Mouse (Mus musculus) kidney, embryonic 16.5 days (tissue): ENCODE data around the gene Cabp4. TPM values are rescaled to one million over a fixed set of nuclear protein-coding genes. Genes with fewer than 3 reads are reported as not detected.
A peak's percentile ranks its signal among the peaks of the same experiment; 100 is the strongest.

Source experiments
- ATAC-seq: fragments of 200-750 bp; cut with Nextera tagmentation; 2 replicates; pipeline ENCODE4 v1.8.0; 2017; ENCODE audit warnings: moderate TSS enrichment; ENCODE audit not compliant: low FRiP score, low TSS enrichment
- H3K27ac ChIP-seq: fragments of 300-500 bp; sonication (generic); 2 replicates; pipeline ENCODE4 v1.5.1; 2014; ENCODE audit warnings: low read length
- H3K27me3 ChIP-seq: fragments of 300-500 bp; sonication (generic); 2 replicates; pipeline ENCODE4 v1.6.1; 2014; ENCODE audit warnings: low read length, control low read depth, mixed read lengths; ENCODE audit not compliant: insufficient read depth
- H3K36me3 ChIP-seq: fragments of 300-500 bp; sonication (generic); 2 replicates; pipeline ENCODE4 v1.6.1; 2014; ENCODE audit warnings: low read length, control low read depth, mixed read lengths; ENCODE audit not compliant: insufficient read depth
- H3K4me1 ChIP-seq: fragments of 300-500 bp; sonication (generic); 2 replicates; pipeline ENCODE4 v1.6.1; 2014; ENCODE audit warnings: low read length, control low read depth, mixed read lengths; ENCODE audit not compliant: insufficient read depth
- H3K4me2 ChIP-seq: fragments of 300-500 bp; sonication (generic); replicated peaks from 2 replicates; pipeline ENCODE4 v1.6.1; 2014; ENCODE audit warnings: low read depth, low read length
- H3K4me3 ChIP-seq: fragments of 300-500 bp; sonication (generic); 2 replicates; pipeline ENCODE4 v1.5.1; 2014; ENCODE audit warnings: mild to moderate bottlenecking, low read length
- H3K9ac ChIP-seq: fragments of 300-500 bp; sonication (generic); replicated peaks from 2 replicates; pipeline ENCODE4 v1.6.1; 2014; ENCODE audit warnings: low read length
- H3K9me3 ChIP-seq: fragments of 300-500 bp; sonication (generic); 2 replicates; pipeline ENCODE4 v1.6.1; 2016; ENCODE audit warnings: low read length, control low read depth
- WGBS: fragments of 180-500 bp; shearing (Covaris S2); extraction: QIAGEN DNeasy Blood & Tissue Kit; methylation state at CpG from one replicate; pipeline ENCODE4 v1.1.7; 2014; 5-methylcytosine and 5-hydroxymethylcytosine counted together
- polyA plus RNA-seq: library from polyadenylated mRNA; unstranded; fragments of >200 nt; fragmentation: Nextera tagmentation; extraction: Ambion mirVana; gene quantifications from 2 replicates; pipeline ENCODE4 v1.2.1, GENCODE M21; 2015

Gene Cabp4
- polyA plus RNA-seq, 1 experiment from 2014 or later = 0.14 TPM

DNA sequence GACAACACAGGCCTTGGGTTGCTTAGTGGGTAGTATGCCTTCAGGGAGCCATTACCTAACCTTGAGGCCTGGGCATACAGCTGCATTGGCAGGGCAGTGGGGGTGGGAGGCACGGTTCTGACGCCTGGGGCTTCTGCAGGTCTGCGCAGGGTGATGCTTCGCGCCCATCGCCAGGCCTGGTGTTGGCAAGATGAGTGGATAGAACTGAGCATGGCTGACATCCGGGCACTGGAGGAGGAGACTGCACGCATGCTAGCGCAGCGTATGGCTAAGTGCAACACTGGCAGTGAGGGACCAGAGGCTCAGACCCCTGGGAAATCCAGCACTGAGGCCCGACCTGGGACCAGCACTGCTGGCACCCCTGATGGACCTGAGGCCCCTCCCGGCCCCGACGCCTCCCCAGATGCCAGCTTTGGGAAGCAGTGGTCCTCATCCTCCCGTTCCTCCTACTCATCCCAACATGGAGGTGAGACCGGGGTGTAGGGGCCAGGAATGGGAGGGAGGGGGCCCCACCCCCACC is 39.1 kb downstream of the Cabp4 start:
- peaks cover 23% of the 10 kb centered on the region for H3K27me3 ChIP-seq
- H3K9me3 ChIP-seq = no peaks in the 10 kb centered on the region
- H3K36me3 ChIP-seq = no peaks in the 10 kb centered on the region; the same call in 1 of the 2 replicates
- no peak overlapping the region for H3K27ac ChIP-seq
- H3K9ac ChIP-seq = no peak overlapping the region
- H3K4me1 ChIP-seq = peaks cover 17% of the 10 kb centered on the region
- 85% methylated on average over 16 of the region's 16 CpGs for WGBS
- ATAC-seq = no peak
- H3K4me3 ChIP-seq = no peak overlapping the region
- H3K4me2 ChIP-seq = no peak overlapping the region

DNA sequence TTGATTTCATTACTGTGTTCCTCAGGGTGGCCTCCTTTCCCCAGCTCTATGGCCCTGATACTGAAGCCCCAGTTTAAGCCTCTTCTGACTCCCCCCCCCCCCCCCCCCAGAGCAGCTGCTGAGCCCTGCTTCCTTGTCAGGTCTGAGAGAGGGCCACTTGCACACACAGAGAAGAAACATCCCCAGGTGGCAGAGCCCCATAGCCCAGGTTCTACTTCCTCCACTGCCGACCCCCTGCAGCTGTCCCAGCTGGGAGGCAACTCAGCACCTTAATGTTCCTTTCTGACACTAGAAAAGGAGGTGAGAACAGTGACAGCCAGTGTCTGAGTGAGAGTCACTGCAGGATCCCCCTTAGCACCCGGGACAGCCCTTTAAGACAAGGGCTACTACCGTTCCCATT is 40.0 kb downstream of the Cabp4 start:
- H3K4me3 ChIP-seq = no peak overlapping the region
- H3K4me2 ChIP-seq = no peak overlapping the region
- peaks cover 25% of the 10 kb centered on the region for H3K4me1 ChIP-seq
- no peaks in the 10 kb centered on the region for H3K36me3 ChIP-seq
- no peak overlapping the region for H3K27ac ChIP-seq
- peaks cover 25% of the 10 kb centered on the region for H3K27me3 ChIP-seq
- 71% methylated on average over 3 of the region's 3 CpGs for WGBS
- H3K9ac ChIP-seq = no peak overlapping the region
- no peak for ATAC-seq
- H3K9me3 ChIP-seq = no peaks in the 10 kb centered on the region

DNA sequence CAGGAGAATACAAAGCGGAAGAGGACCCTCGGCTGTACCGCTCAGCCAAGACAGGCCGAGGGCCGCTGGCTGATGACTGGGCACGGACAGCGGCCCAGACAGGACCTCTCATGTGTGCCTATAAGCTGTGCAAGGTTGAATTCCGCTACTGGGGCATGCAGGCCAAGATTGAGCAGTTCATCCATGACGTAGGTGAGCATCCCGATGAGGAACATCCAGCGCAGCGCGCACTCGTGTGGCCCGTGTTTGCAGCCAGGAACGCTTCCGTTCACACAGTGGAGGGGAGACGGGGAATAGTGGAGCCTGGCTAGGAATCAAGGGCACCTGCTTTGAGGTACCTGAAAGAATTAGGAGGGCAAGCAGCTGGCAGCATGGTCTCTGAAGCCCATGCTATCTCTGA is 40.5 kb downstream of the Cabp4 start:
- peaks cover 30% of the 10 kb centered on the region for H3K4me1 ChIP-seq
- H3K36me3 ChIP-seq = no peaks in the 10 kb centered on the region
- WGBS = 90% methylated on average over 18 of the region's 18 CpGs
- H3K27ac ChIP-seq = no peak overlapping the region
- H3K9me3 ChIP-seq = no peaks in the 10 kb centered on the region
- no peak for ATAC-seq
- H3K9ac ChIP-seq = no peak overlapping the region
- peaks cover 25% of the 10 kb centered on the region for H3K27me3 ChIP-seq
- no peak overlapping the region for H3K4me3 ChIP-seq
- H3K4me2 ChIP-seq = no peak overlapping the region

DNA sequence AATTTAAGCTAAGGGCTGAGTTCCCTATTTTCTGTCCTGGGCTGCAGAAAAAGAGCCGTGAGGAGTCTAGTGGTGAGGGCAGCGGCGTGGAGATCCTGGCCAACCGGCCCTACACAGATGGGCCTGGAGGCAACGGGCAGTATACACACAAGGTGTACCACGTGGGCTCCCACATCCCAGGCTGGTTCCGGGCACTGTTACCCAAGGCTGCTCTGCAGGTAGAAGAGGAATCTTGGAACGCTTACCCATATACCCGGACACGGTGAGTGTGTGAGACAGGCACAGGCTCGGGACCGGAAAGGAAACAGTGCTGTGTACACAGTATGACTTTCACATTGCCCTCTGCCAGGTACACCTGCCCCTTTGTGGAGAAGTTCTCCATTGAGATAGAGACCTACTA is 41.2 kb downstream of the Cabp4 start:
- 92% methylated on average over 12 of the region's 12 CpGs for WGBS
- H3K4me3 ChIP-seq = no peak overlapping the region
- no peak overlapping the region for H3K9ac ChIP-seq
- ATAC-seq = no peak
- H3K4me2 ChIP-seq = no peak overlapping the region
- H3K27ac ChIP-seq = no peak overlapping the region
- H3K36me3 ChIP-seq = no peaks in the 10 kb centered on the region
- H3K4me1 ChIP-seq = peaks cover 34% of the 10 kb centered on the region
- no peaks in the 10 kb centered on the region for H3K9me3 ChIP-seq
- H3K27me3 ChIP-seq = peaks cover 25% of the 10 kb centered on the region

DNA sequence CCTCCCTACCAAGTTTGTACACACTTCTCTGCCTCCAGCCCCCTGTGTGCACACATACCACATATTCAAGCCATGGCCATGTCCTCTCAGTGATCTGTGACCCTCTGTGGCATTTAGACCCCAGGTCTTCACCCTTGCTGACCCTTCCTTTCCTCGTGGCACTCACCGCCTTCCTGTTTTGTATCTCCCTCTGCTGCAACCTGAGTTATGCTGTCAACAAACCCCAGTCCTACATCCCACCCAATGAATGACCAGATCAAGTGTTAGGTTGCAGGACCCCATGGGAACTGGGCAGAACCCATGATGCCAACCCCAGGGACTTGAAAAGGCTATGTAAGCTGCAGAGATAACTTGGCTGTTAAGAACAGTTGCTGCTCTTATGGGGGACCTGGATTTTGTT is 41.8 kb downstream of the Cabp4 start:
- Histone ChIP-seq H3K4me2 (no peak overlapping the region), H3K4me3 (no peak overlapping the region), H3K27ac (no peak overlapping the region), H3K9me3 (no peaks in the 10 kb centered on the region), H3K9ac (no peak overlapping the region), H3K27me3 (peaks cover 25% of the 10 kb centered on the region), H3K36me3 (no peaks in the 10 kb centered on the region), H3K4me1 (peaks cover 38% of the 10 kb centered on the region)
- no peak for ATAC-seq
- WGBS = 87% methylated on average over 2 of the region's 2 CpGs

DNA sequence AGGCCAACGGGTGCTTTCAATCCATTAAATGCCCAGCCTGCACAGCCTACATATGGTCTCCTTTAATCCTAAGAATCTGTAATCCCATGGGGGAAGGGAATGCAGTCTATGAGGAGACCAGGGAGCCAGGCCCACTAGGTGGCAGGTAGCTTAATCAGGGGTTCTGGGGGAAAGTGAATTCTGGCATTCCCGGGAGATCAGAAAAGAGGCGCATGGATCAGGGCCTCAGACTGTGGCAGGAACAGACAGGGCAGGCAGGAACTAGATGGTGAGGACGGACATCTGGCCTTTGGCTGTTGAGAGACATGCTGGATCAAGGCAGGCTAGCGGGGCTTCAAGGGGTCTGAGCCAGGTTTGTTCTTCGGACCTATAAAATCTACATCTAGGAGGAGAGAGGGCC is 42.4 kb downstream of the Cabp4 start:
- H3K36me3 ChIP-seq = no peaks in the 10 kb centered on the region
- H3K27me3 ChIP-seq = peaks cover 25% of the 10 kb centered on the region
- H3K9me3 ChIP-seq = no peaks in the 10 kb centered on the region
- ATAC-seq = no peak
- H3K9ac ChIP-seq = 0 out of 2 replicates have a peak overlapping the region, but pooled peaks have one; percentile 67
- peak overlapping the region; percentile 86 for H3K4me2 ChIP-seq
- H3K4me3 ChIP-seq = peak overlapping the region; percentile 53; the same call in 1 of the 2 replicates
- peaks cover 38% of the 10 kb centered on the region for H3K4me1 ChIP-seq
- H3K27ac ChIP-seq = no peak overlapping the region
- 73% methylated on average over 6 of the region's 6 CpGs for WGBS

DNA sequence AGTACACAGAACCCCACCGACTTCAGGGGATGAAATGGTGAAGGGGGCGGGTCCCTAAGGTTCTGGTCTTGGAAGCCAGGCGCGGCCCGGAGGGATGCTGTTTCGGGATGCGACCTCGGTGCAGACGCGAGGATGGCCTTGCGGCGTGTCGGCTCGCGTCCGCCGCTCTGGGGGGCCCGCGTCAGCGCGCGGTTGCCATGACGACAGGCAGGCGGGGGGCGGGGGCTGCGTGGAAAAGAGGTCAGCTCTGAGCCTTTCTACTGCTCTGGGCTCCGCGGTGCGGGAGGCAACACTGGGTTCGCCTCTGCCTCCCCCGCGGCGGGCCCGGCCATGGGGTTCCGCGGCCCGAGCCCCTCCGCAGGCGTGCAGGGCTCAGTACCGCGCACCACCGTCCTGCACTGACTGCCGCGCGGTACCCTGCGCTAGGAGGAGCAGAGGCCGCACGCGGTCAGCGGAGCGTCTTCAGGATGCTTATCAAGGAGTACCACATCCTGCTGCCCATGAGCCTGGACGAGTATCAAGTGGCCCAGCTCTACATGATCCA is 43.0 kb downstream of the Cabp4 start:
- peak overlapping the region; percentile 67 for H3K9ac ChIP-seq
- no peak overlapping the region for H3K27ac ChIP-seq
- ATAC-seq = no peak
- H3K4me1 ChIP-seq = peaks cover 45% of the 10 kb centered on the region
- H3K4me2 ChIP-seq = peak overlapping the region; percentile 86
- no peaks in the 10 kb centered on the region for H3K36me3 ChIP-seq
- under 1% methylated on average over 45 of the region's 52 CpGs for WGBS
- H3K9me3 ChIP-seq = no peaks in the 10 kb centered on the region
- H3K4me3 ChIP-seq = peak overlapping the region; percentile 53
- peaks cover 25% of the 10 kb centered on the region for H3K27me3 ChIP-seq

DNA sequence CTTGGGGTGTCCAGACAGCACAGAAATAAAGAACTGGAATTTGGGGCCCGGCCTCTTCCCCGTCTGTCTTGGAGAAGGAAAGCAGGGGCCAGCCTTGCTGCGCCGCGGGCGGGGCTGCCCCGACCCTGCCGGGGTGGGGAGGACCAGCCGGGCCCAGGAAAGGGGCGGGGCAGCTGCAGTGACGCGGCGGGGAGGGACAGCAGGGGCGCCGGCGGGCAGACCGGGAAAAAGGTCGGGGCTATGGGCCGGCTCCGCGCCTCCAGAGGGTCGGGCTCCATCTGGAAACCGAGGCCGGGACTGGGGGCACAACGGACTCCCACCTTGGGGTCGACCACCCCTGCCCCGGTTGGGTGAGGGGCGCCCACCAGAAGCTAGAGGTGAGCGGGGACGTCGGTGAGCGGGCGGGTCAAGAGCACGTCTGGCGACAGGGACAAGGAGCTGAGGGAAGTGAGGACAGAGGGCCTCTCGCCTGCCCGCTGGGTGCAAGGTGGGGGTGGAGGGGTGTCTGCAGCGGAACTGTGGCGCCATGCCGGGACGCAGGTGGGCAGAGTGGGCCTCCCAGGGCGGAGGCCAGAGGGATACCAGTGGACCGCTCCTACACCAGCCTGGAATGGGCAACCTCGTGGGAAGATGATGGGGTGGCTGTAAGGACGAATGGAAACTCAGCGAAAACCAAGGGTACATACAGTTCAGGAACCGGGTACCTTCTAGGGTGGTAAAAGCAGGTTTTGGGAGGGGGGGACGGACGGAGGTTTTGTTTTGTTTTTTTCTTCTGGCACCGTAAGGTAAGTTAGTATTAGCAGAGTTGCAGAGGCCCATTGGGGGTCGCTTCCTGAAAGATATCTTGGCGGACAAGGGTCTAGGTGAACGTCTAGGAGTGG is 43.8 kb downstream of the Cabp4 start, which contains the start of gene Pitpnm1:
TSS of gene Pitpnm1 (plus strand) at position 162 of the 881 bp plus-strand sequence.
- Histone ChIP-seq H3K4me2 (peak within 1 kb of the TSS; percentile 86), H3K36me3 (no peaks in the 10 kb centered on the region), H3K4me3 (peak within 1 kb of the TSS; percentile 53), H3K9me3 (no peaks in the 10 kb centered on the region), H3K9ac (peak within 1 kb of the TSS; percentile 67), H3K27me3 (peaks cover 25% of the 10 kb centered on the region), H3K4me1 (peaks cover 45% of the 10 kb centered on the region), H3K27ac (peak within 1 kb of the TSS; percentile 32; the same call in 1 of the 2 replicates)
- WGBS = under 1% methylated on average over 51 of the region's 53 CpGs
- no peak for ATAC-seq

DNA sequence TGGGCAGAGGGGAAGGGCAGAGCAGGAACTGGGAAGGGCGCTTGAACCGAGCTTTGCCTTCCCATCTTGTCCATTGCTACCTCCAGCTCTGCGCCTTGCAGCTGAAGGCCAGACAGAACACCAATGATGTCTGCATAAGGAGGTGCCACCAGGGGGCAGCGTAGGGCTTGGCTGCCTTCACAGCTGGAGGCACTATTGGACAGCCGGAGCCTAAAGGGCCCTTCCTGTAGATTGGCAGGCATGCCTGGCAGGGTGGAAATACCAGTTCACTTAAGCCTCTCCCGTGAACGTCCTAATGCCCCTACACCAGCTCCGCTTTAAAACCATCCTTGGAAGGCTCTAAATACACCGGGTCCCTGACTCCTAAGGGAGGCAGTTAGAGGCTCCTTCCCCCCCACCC is 44.8 kb downstream of the Cabp4 start:
- Histone ChIP-seq H3K27me3 (peaks cover 25% of the 10 kb centered on the region), H3K4me2 (peak overlapping the region; percentile 86), H3K27ac (peak overlapping the region; percentile 32; the same call in 1 of the 2 replicates), H3K4me1 (peaks cover 45% of the 10 kb centered on the region), H3K4me3 (0 out of 2 replicates have a peak overlapping the region, but pooled peaks have one; percentile 13), H3K36me3 (no peaks in the 10 kb centered on the region), H3K9ac (peak overlapping the region; percentile 67; the same call in 1 of the 2 replicates), H3K9me3 (no peaks in the 10 kb centered on the region)
- WGBS = 8% methylated on average over 9 of the region's 9 CpGs
- 0 out of 2 replicates have a peak, but pooled peaks have one; percentile 13 for ATAC-seq
